ENCODE assay signal across 23 mouse cellular contexts in genomic region chr7:138429916-138430315, GRCm38 (mm10). TPM values are rescaled to one million over a fixed set of nuclear protein-coding genes. Genes with fewer than 3 reads are reported as not detected.
DNase-seq lines count a peak whose midpoint lies in the region; ATAC-seq and TF ChIP-seq lines count a peak whose summit lies in the region.
"Had no signal": no experiment of that assay in that cellular context is flagged by ENCODE, and none has a peak within 500 bp of the region (broad histone marks: within the 10 kb centered on the region; RNA-seq: fewer than 3 reads in every experiment).

No protein-coding gene starts in this region.

- H3K27me3 ChIP-seq in kidney, postnatal 0 days (ENCODE audit: insufficient read depth, low read length), result no peaks in the 10 kb centered on the region
- no peaks in the 10 kb centered on the region for H3K27me3 ChIP-seq in limb, embryonic 10.5 days (ENCODE audit: low read depth, poor library complexity, severe bottlenecking)
- H3K27me3 ChIP-seq: embryonic facial prominence, embryonic 12.5 days; forebrain, embryonic 15.5 days; megakaryocyte, embryonic 14.5 days had no signal

- no peaks in the 10 kb centered on the region for H3K9me3 ChIP-seq in kidney, postnatal 0 days (replicated peaks; ENCODE audit: low read length)
- H3K9me3 ChIP-seq in limb, embryonic 10.5 days (replicated peaks), result no peaks in the 10 kb centered on the region
- H3K9me3 ChIP-seq: embryonic facial prominence, embryonic 12.5 days; forebrain, embryonic 15.5 days; megakaryocyte, embryonic 14.5 days had no signal

- WGBS in kidney, postnatal 0 days, result 54% methylated on average over 7 of the region's 7 CpGs
- 67% methylated on average over 7 of the region's 7 CpGs for WGBS in limb, embryonic 10.5 days

- H3K4me1 ChIP-seq in kidney, postnatal 0 days (replicated peaks; ENCODE audit: insufficient read depth, low read length), result no peaks in the 10 kb centered on the region
- H3K4me1 ChIP-seq in limb, embryonic 10.5 days, result peaks cover 8% of the 10 kb centered on the region; the same call in 1 of the 2 replicates
- H3K4me1 ChIP-seq: embryonic facial prominence, embryonic 12.5 days; forebrain, embryonic 15.5 days; megakaryocyte, embryonic 14.5 days had no signal

- TF ChIP-seq CTCF in kidney, postnatal 0 days (IDR thresholded peaks at IDR 0.05; ENCODE audit: low read depth), result no peak

- no peak overlapping the region for H3K4me2 ChIP-seq in kidney, postnatal 0 days (ENCODE audit: low read length)
- H3K4me2 ChIP-seq: embryonic facial prominence, embryonic 12.5 days; forebrain, embryonic 15.5 days had no signal

- H3K36me3 ChIP-seq in kidney, postnatal 0 days (ENCODE audit: insufficient read depth, low read length), result no peaks in the 10 kb centered on the region
- no peaks in the 10 kb centered on the region for H3K36me3 ChIP-seq in limb, embryonic 10.5 days
- H3K36me3 ChIP-seq: embryonic facial prominence, embryonic 12.5 days; forebrain, embryonic 15.5 days had no signal

- H3K9ac ChIP-seq in kidney, postnatal 0 days (ENCODE audit: low read depth, low read length), result no peak overlapping the region
- H3K9ac ChIP-seq: embryonic facial prominence, embryonic 12.5 days; forebrain, embryonic 15.5 days; liver, postnatal 0 days had no signal

- ATAC-seq in kidney, postnatal 0 days (replicated peaks; ENCODE audit: low FRiP score, low read depth), result no peak
- ATAC-seq: forebrain, embryonic 15.5 days; hindbrain, embryonic 16.5 days; liver, postnatal 0 days; midbrain, embryonic 16.5 days had no signal

- DNase-seq in kidney, postnatal 0 days (ENCODE audit: low spot score), result peak; percentile 19
- DNase-seq in kidney, adult 8-10 months, result no peak
- DNase-seq in R1 (ENCODE audit: low read depth, low spot score), result peak; percentile 64
- peak; percentile 22 for DNase-seq in embryo, embryonic 11.5 days (ENCODE audit: low read depth, low spot score)
- DNase-seq in limb, embryonic 10.5 days (ENCODE audit: low spot score), result peak; percentile 47
- DNase-seq in thymus, postnatal 14 days, result no peak
- DNase-seq in natural killer cell, adult 2 months (ENCODE audit: low spot score in 2 of 2), result no peak
- no peak for DNase-seq in right cerebral cortex, postnatal 14 days
- DNase-seq: adrenal gland, adult 2 months; cerebellum, postnatal 10 days; gastrocnemius, postnatal 36 days; kidney, adult 11 months; layer of hippocampus, adult 9-11 months; liver; liver, postnatal 0 days; lung, postnatal 14 days; thymus, postnatal 36 days had no signal

- no peak overlapping the region for H3K4me3 ChIP-seq in kidney, postnatal 0 days (replicated peaks; ENCODE audit: low read depth, low read length)
- no peak overlapping the region for H3K4me3 ChIP-seq in limb, embryonic 10.5 days
- H3K4me3 ChIP-seq: embryonic facial prominence, embryonic 12.5 days; forebrain, embryonic 15.5 days; megakaryocyte, embryonic 14.5 days had no signal

- no peak overlapping the region for H3K27ac ChIP-seq in kidney, postnatal 0 days
- no peak overlapping the region for H3K27ac ChIP-seq in limb, embryonic 10.5 days
- H3K27ac ChIP-seq: embryonic facial prominence, embryonic 12.5 days; forebrain, embryonic 15.5 days had no signal

RNA-seq across cellular contexts. Expression of gene Tcerg1l, which starts 32.4 kb away (rescaled TPM):
- polyA plus RNA-seq in kidney, postnatal 0 days (2015; fragmentation: Nextera tagmentation; extraction: Ambion mirVana), result 1.4 and 2.0 TPM in 2 replicates
- polyA plus RNA-seq in limb, embryonic 10.5 days (2016; fragmentation: Nextera tagmentation; extraction: Ambion mirVana), result 0.29 and 1.4 TPM in 2 replicates
- polyA plus RNA-seq: heart, postnatal 0 days; liver, postnatal 0 days had no signal

Comparison
In these comparisons a context has a peak if more than half of its experiments do, and no peak if none do; other contexts are left out.
1. DNase-seq: peak in kidney, postnatal 0 days (single experiment), R1 (single experiment), embryo, embryonic 11.5 days (single experiment) and limb, embryonic 10.5 days (single experiment); none in kidney, adult 8-10 months (0 of 2), thymus, postnatal 14 days (single experiment), natural killer cell, adult 2 months (0 of 2) and right cerebral cortex, postnatal 14 days (single experiment).